Mouse (Mus musculus) midbrain, embryonic 15.5 days (tissue): Measurements from ENCODE around the gene Ahsg. TPM values are rescaled to one million over a fixed set of nuclear protein-coding genes. Genes with fewer than 3 reads are reported as not detected.

Source experiments
- ATAC-seq: fragments of 200-750 bp; cut with Nextera tagmentation; replicated peaks from 2 replicates; pipeline ENCODE4 v1.8.0; 2017; ENCODE audit warnings: moderate TSS enrichment
- H3K27ac ChIP-seq: fragments of 300-500 bp; sonication (generic); 2 replicates; pipeline ENCODE4 v1.5.1; 2015; ENCODE audit warnings: mild to moderate bottlenecking, inconsistent platforms
- H3K27me3 ChIP-seq: fragments of 300-500 bp; sonication (generic); replicated peaks from 2 replicates; pipeline ENCODE4 v1.6.1; 2015; ENCODE audit warnings: inconsistent platforms
- H3K36me3 ChIP-seq: fragments of 300-500 bp; sonication (generic); replicated peaks from 2 replicates; pipeline ENCODE4 v1.6.1; 2015; ENCODE audit warnings: inconsistent platforms
- H3K4me1 ChIP-seq: fragments of 300-500 bp; sonication (generic); 2 replicates; pipeline ENCODE4 v1.6.1; 2015; ENCODE audit warnings: inconsistent platforms
- H3K4me2 ChIP-seq: fragments of 300-500 bp; sonication (generic); 2 replicates; pipeline ENCODE4 v1.6.1; 2015; ENCODE audit warnings: inconsistent platforms, mild to moderate bottlenecking, moderate library complexity
- H3K4me3 ChIP-seq: fragments of 300-500 bp; sonication (generic); 2 replicates; pipeline ENCODE4 v1.5.1; 2015; ENCODE audit warnings: mild to moderate bottlenecking, inconsistent platforms
- H3K9ac ChIP-seq: fragments of 300-500 bp; sonication (generic); 2 replicates; pipeline ENCODE4 v1.6.1; 2015; ENCODE audit warnings: mild to moderate bottlenecking, inconsistent platforms
- H3K9me3 ChIP-seq: fragments of 300-500 bp; sonication (generic); 2 replicates; pipeline ENCODE4 v1.6.1; 2016; ENCODE audit warnings: inconsistent platforms
- WGBS: fragments of 180-500 bp; shearing (Covaris S2); methylation state at CpG from one replicate; pipeline ENCODE4 v1.1.7; 2015; ENCODE audit warnings: mixed read lengths; 5-methylcytosine and 5-hydroxymethylcytosine counted together
- polyA plus RNA-seq: library from polyadenylated mRNA; unstranded; fragments of >200 nt; fragmentation: Nextera tagmentation; extraction: Ambion mirVana; gene quantifications from 2 replicates; pipeline ENCODE4 v1.2.1, GENCODE M21; 2015

The Ahsg gene
- polyA plus RNA-seq, 1 experiment from 2014 or later: not detected

DNA sequence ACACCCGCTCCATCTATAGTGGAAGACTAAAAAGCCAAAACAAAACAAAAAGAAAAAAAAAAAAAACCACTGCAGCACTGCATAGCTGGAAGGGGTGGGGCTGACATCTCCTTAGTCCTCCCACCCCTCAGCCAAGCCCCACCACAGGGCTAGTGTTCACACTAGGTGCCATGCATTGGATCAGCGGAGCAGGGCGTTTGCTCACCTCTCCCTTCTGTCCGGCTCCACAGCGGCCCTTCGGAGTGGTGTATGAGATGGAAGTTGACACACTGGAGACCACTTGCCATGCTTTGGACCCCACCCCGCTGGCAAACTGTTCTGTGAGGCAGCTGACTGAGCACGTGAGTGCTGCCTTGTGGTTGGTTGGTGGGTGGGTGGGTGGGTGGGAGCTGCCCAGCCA lies 3.0 kb downstream of the Ahsg start:
- H3K4me1 ChIP-seq: no peaks in the 10 kb centered on the region
- H3K9me3 ChIP-seq: no peaks in the 10 kb centered on the region
- H3K27ac ChIP-seq: no peak overlapping the region
- 69% methylated on average over 8 of the region's 8 CpGs for WGBS
- H3K27me3 ChIP-seq: no peaks in the 10 kb centered on the region
- ATAC-seq: no peak
- H3K4me3 ChIP-seq: no peak overlapping the region
- H3K36me3 ChIP-seq: no peaks in the 10 kb centered on the region
- no peak overlapping the region for H3K4me2 ChIP-seq
- no peak overlapping the region for H3K9ac ChIP-seq

- ATAC-seq: no peak
- Histone ChIP-seq H3K4me1 (no peaks in the 10 kb centered on the region), H3K9me3 (no peaks in the 10 kb centered on the region), H3K4me2 (no peak overlapping the region), H3K36me3 (no peaks in the 10 kb centered on the region), H3K27ac (no peak overlapping the region), H3K9ac (no peak overlapping the region), H3K27me3 (no peaks in the 10 kb centered on the region), H3K4me3 (no peak overlapping the region)
- 76% methylated on average over 2 of the region's 2 CpGs for WGBS
These were observed 5.5 kb downstream of the Ahsg start for GRCm38 (mm10) chr16:22896618-22897017.

- H3K4me1 ChIP-seq: no peaks in the 10 kb centered on the region
- H3K27me3 ChIP-seq: no peaks in the 10 kb centered on the region
- no peak overlapping the region for H3K4me2 ChIP-seq
- 67% methylated on average over 5 of the region's 5 CpGs for WGBS
- no peak overlapping the region for H3K27ac ChIP-seq
- H3K9me3 ChIP-seq: no peaks in the 10 kb centered on the region
- ATAC-seq: no peak
- no peak overlapping the region for H3K4me3 ChIP-seq
- H3K9ac ChIP-seq: no peak overlapping the region
- H3K36me3 ChIP-seq: no peaks in the 10 kb centered on the region
These were observed 8.3 kb downstream of the Ahsg start for GRCm38 (mm10) chr16:22899346-22899745.

DNA sequence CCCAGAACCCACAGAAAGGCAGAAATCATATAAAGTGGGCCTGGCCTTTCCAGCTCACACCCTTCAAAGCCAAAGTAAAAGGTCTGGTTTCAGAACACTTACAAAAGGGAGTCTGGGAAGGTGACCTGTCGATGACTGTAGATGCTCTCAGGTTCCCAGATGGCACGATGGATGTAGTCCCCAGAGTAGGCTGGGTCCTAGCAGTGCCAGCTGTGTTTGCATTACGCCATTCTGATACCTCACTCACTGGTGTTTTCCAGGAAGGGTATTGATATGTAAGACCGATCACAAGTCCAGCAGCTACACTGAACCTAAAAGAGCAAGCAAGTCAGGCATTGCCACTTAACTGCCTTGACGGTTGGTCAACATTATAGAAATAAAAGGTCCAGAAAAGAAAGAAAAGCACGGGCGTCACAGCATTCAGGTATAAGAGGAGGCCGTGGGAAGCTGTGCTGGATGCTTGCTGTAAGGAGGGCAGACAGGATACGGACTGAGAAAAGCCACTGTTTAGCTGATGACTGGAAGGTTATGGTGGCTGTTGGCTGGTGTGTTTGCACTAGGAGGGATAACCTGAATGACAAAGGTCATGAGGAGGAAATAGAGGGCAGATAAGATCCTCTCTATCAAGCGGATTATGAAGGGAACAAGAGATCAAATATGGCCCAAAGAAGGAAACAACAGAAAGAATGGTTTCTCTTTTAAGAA lies 8.9 kb downstream of the Ahsg start:
- no peaks in the 10 kb centered on the region for H3K36me3 ChIP-seq
- no peak overlapping the region for H3K4me3 ChIP-seq
- no peak for ATAC-seq
- H3K27me3 ChIP-seq: no peaks in the 10 kb centered on the region
- no peaks in the 10 kb centered on the region for H3K9me3 ChIP-seq
- H3K27ac ChIP-seq: no peak overlapping the region
- 87% methylated on average over 10 of the region's 10 CpGs for WGBS
- no peak overlapping the region for H3K9ac ChIP-seq
- no peaks in the 10 kb centered on the region for H3K4me1 ChIP-seq
- no peak overlapping the region for H3K4me2 ChIP-seq

- H3K36me3 ChIP-seq: no peaks in the 10 kb centered on the region
- H3K9me3 ChIP-seq: no peaks in the 10 kb centered on the region
- WGBS: 82% methylated on average over 3 of the region's 3 CpGs
- H3K27me3 ChIP-seq: no peaks in the 10 kb centered on the region
- no peak overlapping the region for H3K4me3 ChIP-seq
- H3K4me2 ChIP-seq: no peak overlapping the region
- no peaks in the 10 kb centered on the region for H3K4me1 ChIP-seq
- H3K27ac ChIP-seq: no peak overlapping the region
- no peak overlapping the region for H3K9ac ChIP-seq
- no peak for ATAC-seq
These were observed 10.2 kb downstream of the Ahsg start for GRCm38 (mm10) chr16:22901326-22901725.

DNA sequence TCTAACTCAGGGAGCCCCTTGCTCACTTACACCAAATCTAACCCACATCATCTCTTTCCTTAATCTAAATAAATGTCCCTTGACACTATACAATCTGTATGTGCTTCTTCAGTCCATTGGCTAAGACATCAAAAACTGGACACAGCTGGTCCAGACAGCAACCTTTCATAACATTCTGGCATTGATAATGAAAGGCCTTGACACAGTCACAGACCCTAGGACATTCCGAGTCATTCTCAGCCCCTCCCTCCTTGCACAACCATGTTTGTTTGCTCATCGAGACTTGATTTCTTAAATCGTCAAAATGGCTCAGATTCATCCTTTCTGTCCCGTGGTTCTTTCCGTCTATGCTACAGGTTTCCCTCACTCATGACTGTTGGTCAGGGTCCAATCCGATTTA lies 18.2 kb downstream of the Ahsg start:
- WGBS: 92% methylated on average over 6 of the region's 6 CpGs
- no peaks in the 10 kb centered on the region for H3K9me3 ChIP-seq
- no peaks in the 10 kb centered on the region for H3K4me1 ChIP-seq
- no peaks in the 10 kb centered on the region for H3K36me3 ChIP-seq
- no peak for ATAC-seq
- H3K27ac ChIP-seq: no peak overlapping the region
- no peak overlapping the region for H3K4me3 ChIP-seq
- H3K4me2 ChIP-seq: no peak overlapping the region
- no peak overlapping the region for H3K9ac ChIP-seq
- H3K27me3 ChIP-seq: no peaks in the 10 kb centered on the region

DNA sequence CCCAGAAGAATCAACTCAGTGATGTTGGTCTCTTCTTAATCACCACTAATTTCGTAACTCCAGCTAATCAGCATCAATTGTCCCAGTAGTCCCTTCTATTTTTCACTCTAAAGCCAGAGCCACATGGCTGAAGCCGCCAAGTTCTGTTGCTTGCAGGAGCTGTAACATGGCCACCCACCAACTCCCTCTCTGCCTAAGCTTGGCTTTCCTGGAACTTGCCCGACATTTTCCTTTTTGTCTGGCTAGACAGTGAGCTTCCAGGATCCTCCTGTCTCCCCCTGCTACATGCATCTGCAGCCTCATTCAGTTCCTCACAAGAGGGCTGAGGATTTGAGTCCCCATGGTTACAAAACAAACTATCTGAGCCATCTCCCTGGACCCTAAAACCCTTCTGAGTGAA lies 20.9 kb downstream of the Ahsg start:
- no peak for ATAC-seq

GRCm38 (mm10) chr16:22912886-22913285 lies 21.8 kb downstream of the Ahsg start:
- no peaks in the 10 kb centered on the region for H3K4me1 ChIP-seq
- no peak overlapping the region for H3K27ac ChIP-seq
- ATAC-seq: no peak
- no peaks in the 10 kb centered on the region for H3K9me3 ChIP-seq
- no peaks in the 10 kb centered on the region for H3K36me3 ChIP-seq
- WGBS: 82% methylated on average over 6 of the region's 6 CpGs
- no peak overlapping the region for H3K9ac ChIP-seq
- H3K4me2 ChIP-seq: no peak overlapping the region
- no peaks in the 10 kb centered on the region for H3K27me3 ChIP-seq
- H3K4me3 ChIP-seq: no peak overlapping the region

More for the DNA sequence above, 20.9 kb downstream of the Ahsg start:
- Histone ChIP-seq H3K27me3 (no peaks in the 10 kb centered on the region), H3K9ac (no peak overlapping the region), H3K27ac (no peak overlapping the region), H3K9me3 (no peaks in the 10 kb centered on the region), H3K4me3 (no peak overlapping the region), H3K4me2 (no peak overlapping the region), H3K4me1 (no peaks in the 10 kb centered on the region), H3K36me3 (no peaks in the 10 kb centered on the region)
- WGBS: 78% methylated on average over 3 of the region's 3 CpGs

DNA sequence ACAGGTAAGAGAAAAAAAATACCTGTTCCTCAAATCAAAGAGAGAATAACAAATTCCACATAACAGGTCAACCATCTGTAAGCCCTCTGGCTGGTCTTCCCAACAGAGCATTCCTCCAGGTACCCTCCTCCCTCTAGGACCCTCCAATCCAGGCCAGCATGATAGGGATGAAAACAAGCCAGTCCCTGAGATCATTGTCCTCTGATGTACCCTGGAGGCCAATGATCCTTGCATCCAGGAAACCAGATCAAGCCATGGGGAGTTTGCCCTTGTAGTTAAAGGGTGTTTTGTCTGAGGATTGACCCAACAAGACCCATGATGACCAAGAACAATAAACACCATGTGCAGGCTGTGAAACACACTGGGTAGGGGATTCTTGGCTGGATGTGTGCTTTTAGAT lies 23.2 kb downstream of the Ahsg start:
- H3K27ac ChIP-seq: no peak overlapping the region
- H3K9ac ChIP-seq: no peak overlapping the region
- no peak overlapping the region for H3K4me3 ChIP-seq
- no peaks in the 10 kb centered on the region for H3K9me3 ChIP-seq
- no peaks in the 10 kb centered on the region for H3K27me3 ChIP-seq
- H3K4me2 ChIP-seq: no peak overlapping the region
- H3K4me1 ChIP-seq: no peaks in the 10 kb centered on the region
- H3K36me3 ChIP-seq: no peaks in the 10 kb centered on the region
- no peak for ATAC-seq

GRCm38 (mm10) chr16:22918034-22918433 lies 27.0 kb downstream of the Ahsg start, which contains the start of gene Fetub:
Gene Fetub, plus strand, starts transcription at chr16:22918334.
- Histone ChIP-seq H3K9me3 (no peaks in the 10 kb centered on the region), H3K27me3 (no peaks in the 10 kb centered on the region), H3K27ac (no peak within 1 kb of the TSS), H3K4me3 (no peak within 1 kb of the TSS), H3K36me3 (no peaks in the 10 kb centered on the region), H3K4me1 (no peaks in the 10 kb centered on the region), H3K4me2 (no peak within 1 kb of the TSS), H3K9ac (no peak within 1 kb of the TSS)
- no peak for ATAC-seq
- WGBS: 87% methylated on average over 5 of the region's 5 CpGs

- no peaks in the 10 kb centered on the region for H3K9me3 ChIP-seq
- ATAC-seq: no peak
- no peaks in the 10 kb centered on the region for H3K27me3 ChIP-seq
- H3K27ac ChIP-seq: no peak overlapping the region
- H3K9ac ChIP-seq: no peak overlapping the region
- WGBS: 69% methylated on average over 15 of the region's 15 CpGs
- no peaks in the 10 kb centered on the region for H3K4me1 ChIP-seq
- H3K4me2 ChIP-seq: no peak overlapping the region
- H3K36me3 ChIP-seq: no peaks in the 10 kb centered on the region
- H3K4me3 ChIP-seq: no peak overlapping the region
These were observed 27.7 kb downstream of the Ahsg start for GRCm38 (mm10) chr16:22918664-22919312.

DNA sequence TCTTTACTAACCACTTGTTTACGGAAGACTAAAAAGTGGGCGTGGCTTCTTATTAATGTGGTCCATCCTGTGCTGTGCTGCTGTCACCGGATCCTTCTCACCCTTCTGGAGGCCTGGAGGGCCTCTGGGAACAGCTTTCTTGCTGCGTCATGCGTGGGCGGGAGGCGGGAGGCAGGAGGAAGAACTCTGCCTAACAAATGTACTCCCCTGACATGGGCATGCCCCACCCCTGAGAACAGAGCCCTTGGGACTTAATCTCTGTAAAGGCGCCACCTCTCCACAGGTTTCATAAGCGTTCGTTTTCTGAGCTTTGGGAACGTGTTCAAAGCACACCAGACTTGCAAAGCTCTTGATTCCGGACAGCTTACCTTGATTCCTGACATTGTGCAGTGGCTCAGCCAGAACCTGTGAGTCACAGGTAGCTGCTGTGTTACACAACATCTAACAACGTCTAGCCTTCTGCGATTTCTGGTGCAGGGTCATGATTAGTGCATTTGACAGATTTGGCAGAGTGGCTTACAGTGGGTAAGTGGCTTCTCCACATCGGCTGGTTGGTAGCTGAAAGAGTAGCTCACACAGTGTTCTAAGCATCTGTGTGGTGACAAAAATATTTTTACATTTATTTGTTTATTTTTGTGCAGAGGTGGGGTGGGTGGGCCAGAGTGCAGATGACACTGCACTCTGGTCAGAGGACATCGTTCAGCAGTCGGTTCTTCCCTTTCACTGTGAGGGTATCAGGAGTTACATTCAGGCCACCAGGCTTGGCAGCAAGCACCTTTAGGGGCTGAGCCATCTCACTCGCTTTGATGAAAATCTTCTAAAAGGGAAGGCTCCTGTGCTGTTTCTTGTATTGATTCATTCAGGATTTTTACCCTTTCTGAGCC lies 29.1 kb downstream of the Ahsg start:
- no peak for ATAC-seq
- Histone ChIP-seq H3K27ac (no peak overlapping the region), H3K4me3 (no peak overlapping the region), H3K4me2 (no peak overlapping the region), H3K4me1 (no peaks in the 10 kb centered on the region), H3K9ac (no peak overlapping the region), H3K9me3 (no peaks in the 10 kb centered on the region), H3K36me3 (no peaks in the 10 kb centered on the region), H3K27me3 (no peaks in the 10 kb centered on the region)
- 73% methylated on average over 18 of the region's 18 CpGs for WGBS
